Mouse (Mus musculus) stomach, embryonic 14.5 days (tissue): Measurements from ENCODE around the gene Akr1b3. TPM values are rescaled to one million over a fixed set of nuclear protein-coding genes. Genes with fewer than 3 reads are reported as not detected.

ENCODE experiments used
- ATAC-seq: fragments of 200-750 bp; cut with Nextera tagmentation; 2 replicates; pipeline ENCODE4 v1.8.0; 2017; ENCODE audit warnings: low read depth, moderate TSS enrichment; ENCODE audit not compliant: insufficient number of reproducible peaks, insufficient read depth, low FRiP score
- H3K27ac ChIP-seq: fragments of 300-500 bp; sonication (generic); 2 replicates; pipeline ENCODE4 v1.5.1; 2014; ENCODE audit warnings: mild to moderate bottlenecking, low read length, moderate library complexity, mixed read lengths
- H3K27me3 ChIP-seq: fragments of 300-500 bp; sonication (generic); 2 replicates; pipeline ENCODE4 v1.6.1; 2014; ENCODE audit warnings: low read length, control low read depth, mixed read lengths; ENCODE audit not compliant: control insufficient read depth, insufficient read depth
- H3K36me3 ChIP-seq: fragments of 300-500 bp; sonication (generic); 2 replicates; pipeline ENCODE4 v1.6.1; 2014; ENCODE audit warnings: mild to moderate bottlenecking, control low read depth, low read length, moderate library complexity, mixed read lengths; ENCODE audit not compliant: control insufficient read depth, insufficient read depth
- H3K4me1 ChIP-seq: fragments of 300-500 bp; sonication (generic); 2 replicates; pipeline ENCODE4 v1.6.1; 2014; ENCODE audit warnings: low read length, control low read depth, mixed read lengths; ENCODE audit not compliant: control insufficient read depth, insufficient read depth
- H3K4me2 ChIP-seq: fragments of 300-500 bp; sonication (generic); replicated peaks from 2 replicates; pipeline ENCODE4 v1.6.1; 2014; ENCODE audit warnings: low read depth, low read length, control low read depth
- H3K4me3 ChIP-seq: fragments of 300-500 bp; sonication (generic); 2 replicates; pipeline ENCODE4 v1.5.1; 2014; ENCODE audit warnings: low read depth, low read length, control low read depth
- H3K9ac ChIP-seq: fragments of 300-500 bp; sonication (generic); replicated peaks from 2 replicates; pipeline ENCODE4 v1.6.1; 2014; ENCODE audit warnings: low read depth, mild to moderate bottlenecking, control low read depth, low read length, moderate library complexity, mixed read lengths
- H3K9me3 ChIP-seq: fragments of 300-500 bp; sonication (generic); 2 replicates; pipeline ENCODE4 v1.6.1; 2016; ENCODE audit warnings: low read depth, low read length, control low read depth; ENCODE audit not compliant: control insufficient read depth
- WGBS: fragments of 180-500 bp; shearing (Covaris S2); extraction: QIAGEN DNeasy Blood & Tissue Kit; methylation state at CpG from one replicate; pipeline ENCODE4 v1.1.7; 2014; 5-methylcytosine and 5-hydroxymethylcytosine counted together
- polyA plus RNA-seq: library from polyadenylated mRNA; unstranded; fragments of >200 nt; fragmentation: Nextera tagmentation; extraction: Ambion mirVana; gene quantifications from 2 replicates; pipeline ENCODE4 v1.2.1, GENCODE M21; 2014

Gene Akr1b3
- polyA plus RNA-seq = 130 and 134 TPM in 2 replicates

- ATAC-seq = peak; percentile 100
- Histone ChIP-seq H3K4me1 (peaks cover 3% of the 10 kb centered on the region; the same call in 1 of the 2 replicates), H3K27ac (no peak within 1 kb of the TSS), H3K36me3 (no peaks in the 10 kb centered on the region), H3K9me3 (no peaks in the 10 kb centered on the region), H3K4me3 (peak within 1 kb of the TSS; percentile 63), H3K4me2 (peak within 1 kb of the TSS; percentile 90), H3K27me3 (no peaks in the 10 kb centered on the region), H3K9ac (peak within 1 kb of the TSS; percentile 58)
- WGBS = 1% methylated on average over 60 of the region's 60 CpGs
Observed at GRCm38 (mm10) chr6:34316854-34317771, at the start of gene Akr1b3. TSS of gene Akr1b3 (minus strand) at chr6:34317478.

- Histone ChIP-seq H3K9ac (no peak overlapping the region), H3K27ac (no peak overlapping the region), H3K36me3 (no peaks in the 10 kb centered on the region), H3K4me2 (no peak overlapping the region), H3K4me3 (no peak overlapping the region), H3K9me3 (no peaks in the 10 kb centered on the region), H3K27me3 (no peaks in the 10 kb centered on the region), H3K4me1 (no peaks in the 10 kb centered on the region)
- 84% methylated on average over 12 of the region's 12 CpGs for WGBS
- ATAC-seq = no peak
Observed at GRCm38 (mm10) chr6:34364217-34365136, 47.2 kb upstream of the Akr1b3 start.

GRCm38 (mm10) chr6:34355841-34356240 is 38.6 kb upstream of the Akr1b3 start:
- Histone ChIP-seq H3K9me3 (no peaks in the 10 kb centered on the region), H3K27ac (no peak overlapping the region), H3K4me1 (peaks cover 4% of the 10 kb centered on the region; the same call in 1 of the 2 replicates), H3K4me2 (no peak overlapping the region), H3K27me3 (no peaks in the 10 kb centered on the region), H3K36me3 (no peaks in the 10 kb centered on the region), H3K9ac (no peak overlapping the region), H3K4me3 (no peak overlapping the region)
- ATAC-seq = no peak
- WGBS = 79% methylated on average over 9 of the region's 9 CpGs

GRCm38 (mm10) chr6:34355349-34355747 is 38.1 kb upstream of the Akr1b3 start:
- no peak overlapping the region for H3K4me3 ChIP-seq
- H3K9ac ChIP-seq = no peak overlapping the region
- no peaks in the 10 kb centered on the region for H3K9me3 ChIP-seq
- H3K4me2 ChIP-seq = no peak overlapping the region
- H3K27me3 ChIP-seq = no peaks in the 10 kb centered on the region
- peaks cover 4% of the 10 kb centered on the region; the same call in 1 of the 2 replicates for H3K4me1 ChIP-seq
- H3K27ac ChIP-seq = no peak overlapping the region
- ATAC-seq = no peak
- WGBS = 63% methylated on average over 6 of the region's 6 CpGs
- no peaks in the 10 kb centered on the region for H3K36me3 ChIP-seq

- 62% methylated on average over 8 of the region's 8 CpGs for WGBS
- ATAC-seq = no peak
- Histone ChIP-seq H3K4me1 (peaks cover 4% of the 10 kb centered on the region; the same call in 1 of the 2 replicates), H3K27ac (no peak overlapping the region; the same call in 1 of the 2 replicates), H3K4me3 (no peak overlapping the region), H3K9ac (no peak overlapping the region), H3K36me3 (no peaks in the 10 kb centered on the region), H3K9me3 (no peaks in the 10 kb centered on the region), H3K27me3 (no peaks in the 10 kb centered on the region), H3K4me2 (peak overlapping the region; percentile 43)
Observed at GRCm38 (mm10) chr6:34354354-34355348, 37.4 kb upstream of the Akr1b3 start.

- H3K36me3 ChIP-seq = no peaks in the 10 kb centered on the region
- H3K27me3 ChIP-seq = no peaks in the 10 kb centered on the region
- H3K9me3 ChIP-seq = no peaks in the 10 kb centered on the region
- H3K27ac ChIP-seq = no peak within 1 kb of the TSS; the same call in 1 of the 2 replicates
- peak within 1 kb of the TSS; percentile 43 for H3K4me2 ChIP-seq
- peaks cover 4% of the 10 kb centered on the region; the same call in 1 of the 2 replicates for H3K4me1 ChIP-seq
- no peak within 1 kb of the TSS for H3K9ac ChIP-seq
- peak within 1 kb of the TSS; percentile 21; the same call in 1 of the 2 replicates for H3K4me3 ChIP-seq
- WGBS = 10% methylated on average over 16 of the region's 16 CpGs
- ATAC-seq = 0 out of 2 replicates have a peak, but pooled peaks have one; percentile 23
Observed at GRCm38 (mm10) chr6:34353658-34354353, 36.5 kb upstream of the Akr1b3 start, which contains the start of gene Akr1b8. TSS of gene Akr1b8 (plus strand) at chr6:34354119.

- peaks cover 4% of the 10 kb centered on the region; the same call in 1 of the 2 replicates for H3K4me1 ChIP-seq
- no peak overlapping the region for H3K27ac ChIP-seq
- no peak for ATAC-seq
- no peak overlapping the region for H3K4me2 ChIP-seq
- H3K36me3 ChIP-seq = no peaks in the 10 kb centered on the region
- 90% methylated on average over 3 of the region's 3 CpGs for WGBS
- no peak overlapping the region for H3K9ac ChIP-seq
- no peaks in the 10 kb centered on the region for H3K9me3 ChIP-seq
- no peak overlapping the region for H3K4me3 ChIP-seq
- no peaks in the 10 kb centered on the region for H3K27me3 ChIP-seq
Observed at GRCm38 (mm10) chr6:34352401-34352800, 35.1 kb upstream of the Akr1b3 start.
